Mouse (Mus musculus): ENCODE data around the gene Dock4. TPM values are rescaled to one million over a fixed set of nuclear protein-coding genes. Genes with fewer than 3 reads are reported as not detected.
A peak's percentile ranks its signal among the peaks of the same experiment; 100 is the strongest.

The Dock4 gene
- polyA plus RNA-seq, 1 experiment from 2014 or later = 31.9 TPM

GRCm38 (mm10) chr12:40826491-40826890, 380.7 kb downstream of the Dock4 start:
- Histone ChIP-seq H3K27ac (replicated peaks) (no peak overlapping the region), H3K27me3 (no peaks in the 10 kb centered on the region), H3K9ac (replicated peaks) (no peak overlapping the region), H3K4me1 (peaks cover 6% of the 10 kb centered on the region), H3K4me3 (no peak overlapping the region), H3K9me3 (no peaks in the 10 kb centered on the region), H3K36me3 (peaks cover 4% of the 10 kb centered on the region), H3K4me2 (replicated peaks) (no peak overlapping the region)
- ATAC-seq (replicated peaks) = no peak
- WGBS = 63% methylated on average over 3 of the region's 3 CpGs

DNA sequence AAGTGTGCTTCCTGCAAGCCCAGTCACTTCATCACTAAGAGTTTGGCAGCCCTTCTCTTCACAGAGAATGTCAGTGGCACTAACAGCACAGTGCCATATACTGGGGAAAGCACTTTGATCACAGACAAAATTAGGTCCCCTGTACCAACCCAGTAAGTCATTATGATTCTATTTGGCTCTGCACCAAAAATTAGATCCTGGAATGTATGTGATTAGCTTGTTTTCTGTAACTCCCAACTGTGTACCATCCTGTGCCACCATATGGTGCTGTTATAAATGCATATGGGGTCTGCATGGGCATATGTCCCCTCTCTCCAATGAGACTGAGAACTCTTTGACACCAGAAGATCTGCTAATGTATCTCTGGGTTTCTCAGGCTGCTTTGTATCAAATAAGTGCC, 382.3 kb downstream of the Dock4 start:
- H3K4me1 ChIP-seq = peaks cover 6% of the 10 kb centered on the region
- ATAC-seq (replicated peaks) = peak; percentile 88

GRCm38 (mm10) chr12:40829269-40829668, 383.5 kb downstream of the Dock4 start:
- Histone ChIP-seq H3K9ac (replicated peaks) (no peak overlapping the region), H3K27me3 (no peaks in the 10 kb centered on the region), H3K36me3 (peaks cover 18% of the 10 kb centered on the region), H3K9me3 (no peaks in the 10 kb centered on the region), H3K27ac (replicated peaks) (no peak overlapping the region), H3K4me1 (peaks cover 6% of the 10 kb centered on the region), H3K4me2 (replicated peaks) (no peak overlapping the region), H3K4me3 (no peak overlapping the region)
- no peak for ATAC-seq (replicated peaks)
- 63% methylated on average over 1 of the region's 1 CpGs for WGBS

More for the DNA sequence above, 382.3 kb downstream of the Dock4 start:
- H3K4me2 ChIP-seq (replicated peaks) = no peak overlapping the region
- no peaks in the 10 kb centered on the region for H3K27me3 ChIP-seq
- no peaks in the 10 kb centered on the region for H3K9me3 ChIP-seq
- no peak overlapping the region for H3K9ac ChIP-seq (replicated peaks)
- H3K27ac ChIP-seq (replicated peaks) = 0 out of 2 replicates have a peak overlapping the region, but pooled peaks have one; percentile 19
- peaks cover 14% of the 10 kb centered on the region for H3K36me3 ChIP-seq
- no peak overlapping the region for H3K4me3 ChIP-seq

DNA sequence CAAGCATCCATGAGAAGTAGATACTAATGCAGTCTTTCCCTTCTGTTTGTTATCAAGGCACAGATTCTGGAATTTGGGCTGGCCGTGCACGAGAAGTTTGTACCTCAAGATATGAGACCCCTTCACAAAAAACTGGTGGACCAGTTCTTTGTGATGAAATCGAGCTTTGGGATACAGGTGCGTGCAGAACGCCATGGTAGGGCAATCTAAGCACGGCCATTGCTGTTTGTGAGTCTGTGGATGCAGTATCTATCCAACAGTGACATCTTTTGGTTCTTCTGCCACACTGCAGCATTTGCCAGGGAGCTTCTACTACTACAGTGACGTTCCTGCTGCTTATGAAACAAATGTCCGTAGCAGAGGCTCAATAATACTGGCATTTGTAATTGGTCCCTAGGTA, 386.4 kb downstream of the Dock4 start:
- Histone ChIP-seq H3K4me1 (peaks cover 13% of the 10 kb centered on the region), H3K4me2 (replicated peaks) (no peak overlapping the region), H3K36me3 (peaks cover 23% of the 10 kb centered on the region), H3K4me3 (no peak overlapping the region), H3K9me3 (no peaks in the 10 kb centered on the region), H3K27me3 (no peaks in the 10 kb centered on the region), H3K27ac (replicated peaks) (no peak overlapping the region), H3K9ac (replicated peaks) (no peak overlapping the region)
- 0 out of 2 replicates have a peak, but pooled peaks have one; percentile 24 for ATAC-seq (replicated peaks)
- 66% methylated on average over 8 of the region's 8 CpGs for WGBS

- Histone ChIP-seq H3K27ac (replicated peaks) (no peak overlapping the region; the same call in 1 of the 2 replicates), H3K9me3 (no peaks in the 10 kb centered on the region), H3K4me1 (peaks cover 28% of the 10 kb centered on the region), H3K27me3 (no peaks in the 10 kb centered on the region), H3K36me3 (peaks cover 17% of the 10 kb centered on the region), H3K4me2 (replicated peaks) (no peak overlapping the region), H3K4me3 (no peak overlapping the region), H3K9ac (replicated peaks) (no peak overlapping the region)
- WGBS = 16% methylated on average over 6 of the region's 6 CpGs
- peak; percentile 14; the same call in 1 of the 2 replicates for ATAC-seq (replicated peaks)
Observed at GRCm38 (mm10) chr12:40836924-40837323, 391.2 kb downstream of the Dock4 start.

GRCm38 (mm10) chr12:40837597-40838337, 392.0 kb downstream of the Dock4 start:
- H3K4me3 ChIP-seq = no peak overlapping the region
- peak; percentile 80 for ATAC-seq (replicated peaks)
- no peak overlapping the region for H3K9ac ChIP-seq (replicated peaks)
- H3K4me2 ChIP-seq (replicated peaks) = no peak overlapping the region
- H3K4me1 ChIP-seq = peaks cover 28% of the 10 kb centered on the region
- no peaks in the 10 kb centered on the region for H3K9me3 ChIP-seq
- no peaks in the 10 kb centered on the region for H3K27me3 ChIP-seq
- H3K27ac ChIP-seq (replicated peaks) = peak overlapping the region; percentile 70
- peaks cover 10% of the 10 kb centered on the region; the same call in 1 of the 2 replicates for H3K36me3 ChIP-seq
- WGBS = under 1% methylated on average over 8 of the region's 8 CpGs

- Histone ChIP-seq H3K27ac (replicated peaks) (peak overlapping the region; percentile 70), H3K36me3 (peaks cover 6% of the 10 kb centered on the region; the same call in 1 of the 2 replicates), H3K4me1 (peaks cover 33% of the 10 kb centered on the region), H3K9me3 (no peaks in the 10 kb centered on the region), H3K4me2 (replicated peaks) (no peak overlapping the region), H3K27me3 (no peaks in the 10 kb centered on the region), H3K4me3 (no peak overlapping the region), H3K9ac (replicated peaks) (no peak overlapping the region)
- WGBS = 26% methylated on average over 2 of the region's 2 CpGs
- ATAC-seq (replicated peaks) = no peak
Observed at GRCm38 (mm10) chr12:40838338-40838695, 392.6 kb downstream of the Dock4 start.

- Histone ChIP-seq H3K9me3 (no peaks in the 10 kb centered on the region), H3K27ac (replicated peaks) (peak overlapping the region; percentile 70), H3K4me2 (replicated peaks) (no peak overlapping the region)
Observed at GRCm38 (mm10) chr12:40838940-40839339, 393.2 kb downstream of the Dock4 start.

DNA sequence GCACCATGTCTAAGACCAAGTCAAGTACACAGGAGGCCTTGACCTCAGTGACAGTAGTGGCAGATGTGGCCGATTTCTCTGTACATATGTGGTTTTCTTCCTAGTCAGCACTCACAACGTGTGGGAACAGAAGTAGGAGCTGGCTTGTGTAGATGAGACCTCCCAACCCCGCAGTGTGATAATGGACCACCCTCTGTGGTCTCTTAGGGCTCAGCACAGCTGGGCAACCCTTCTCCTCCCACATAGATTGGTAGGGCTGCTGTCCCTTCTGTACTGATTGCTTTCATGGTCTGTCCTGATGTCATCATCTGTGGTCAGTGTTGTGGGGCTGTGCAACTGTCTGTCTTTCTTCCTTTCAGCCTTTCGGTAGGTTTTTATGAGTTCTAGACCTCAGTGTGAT, 394.1 kb downstream of the Dock4 start:
- WGBS = 81% methylated on average over 4 of the region's 4 CpGs

More at GRCm38 (mm10) chr12:40838940-40839339, 393.2 kb downstream of the Dock4 start:
- Histone ChIP-seq H3K4me1 (peaks cover 39% of the 10 kb centered on the region), H3K27me3 (no peaks in the 10 kb centered on the region), H3K36me3 (peaks cover 6% of the 10 kb centered on the region; the same call in 1 of the 2 replicates), H3K9ac (replicated peaks) (no peak overlapping the region), H3K4me3 (no peak overlapping the region)
- WGBS = 66% methylated on average over 5 of the region's 5 CpGs
- no peak for ATAC-seq (replicated peaks)

GRCm38 (mm10) chr12:40842251-40842988, 396.7 kb downstream of the Dock4 start:
- Histone ChIP-seq H3K36me3 (no peaks in the 10 kb centered on the region), H3K4me3 (no peak overlapping the region), H3K4me1 (peaks cover 32% of the 10 kb centered on the region), H3K27me3 (no peaks in the 10 kb centered on the region), H3K4me2 (replicated peaks) (no peak overlapping the region), H3K9ac (replicated peaks) (no peak overlapping the region), H3K9me3 (no peaks in the 10 kb centered on the region), H3K27ac (replicated peaks) (no peak overlapping the region)
- 58% methylated on average over 10 of the region's 10 CpGs for WGBS
- ATAC-seq (replicated peaks) = peak; percentile 32

More for the DNA sequence above, 394.1 kb downstream of the Dock4 start:
- Histone ChIP-seq H3K9me3 (no peaks in the 10 kb centered on the region), H3K4me1 (peaks cover 40% of the 10 kb centered on the region), H3K27me3 (no peaks in the 10 kb centered on the region), H3K9ac (replicated peaks) (no peak overlapping the region), H3K27ac (replicated peaks) (no peak overlapping the region), H3K4me3 (no peak overlapping the region), H3K36me3 (no peaks in the 10 kb centered on the region; the same call in 1 of the 2 replicates), H3K4me2 (replicated peaks) (no peak overlapping the region)
- no peak for ATAC-seq (replicated peaks)

GRCm38 (mm10) chr12:40842991-40843390, 397.2 kb downstream of the Dock4 start:
- ATAC-seq (replicated peaks) = peak; percentile 15; the same call in 1 of the 2 replicates

GRCm38 (mm10) chr12:40843474-40844080, 397.8 kb downstream of the Dock4 start:
- peak; percentile 60 for ATAC-seq (replicated peaks)
- Histone ChIP-seq H3K27ac (replicated peaks) (peak overlapping the region; percentile 63), H3K9ac (replicated peaks) (no peak overlapping the region), H3K4me2 (replicated peaks) (no peak overlapping the region), H3K9me3 (no peaks in the 10 kb centered on the region), H3K4me3 (no peak overlapping the region), H3K36me3 (no peaks in the 10 kb centered on the region), H3K27me3 (no peaks in the 10 kb centered on the region), H3K4me1 (peaks cover 22% of the 10 kb centered on the region)
- WGBS = 63% methylated on average over 3 of the region's 3 CpGs

More at GRCm38 (mm10) chr12:40842991-40843390, 397.2 kb downstream of the Dock4 start:
- H3K4me1 ChIP-seq = peaks cover 28% of the 10 kb centered on the region
- H3K4me2 ChIP-seq (replicated peaks) = no peak overlapping the region
- peak overlapping the region; percentile 61 for H3K27ac ChIP-seq (replicated peaks)
- H3K27me3 ChIP-seq = no peaks in the 10 kb centered on the region
- no peak overlapping the region for H3K4me3 ChIP-seq
- 85% methylated on average over 5 of the region's 5 CpGs for WGBS
- no peaks in the 10 kb centered on the region for H3K36me3 ChIP-seq
- no peak overlapping the region for H3K9ac ChIP-seq (replicated peaks)
- H3K9me3 ChIP-seq = no peaks in the 10 kb centered on the region
